Mouse (Mus musculus) kidney, postnatal 0 days (tissue): ENCODE data around the gene Osgep. TPM values are rescaled to one million over a fixed set of nuclear protein-coding genes. Genes with fewer than 3 reads are reported as not detected.
"Not testable (repeated sequence)": the region's sequence is repeated elsewhere in the genome, so short reads cannot be mapped to it uniquely, and the experiment has no call there.

Source experiments
- ATAC-seq: fragments of 200-750 bp; cut with Nextera tagmentation; replicated peaks from 2 replicates; pipeline ENCODE4 v1.8.0; 2017; ENCODE audit warnings: low read depth, moderate number of reproducible peaks, moderate TSS enrichment, moderate library complexity; ENCODE audit not compliant: low FRiP score
- DNase-seq: peaks from one replicate; pipeline ENCODE4 v3.0.0-alpha.2; 2016; ENCODE audit warnings: low spot score
- H3K27ac ChIP-seq: fragments of 300-500 bp; sonication (generic); 2 replicates; pipeline ENCODE4 v1.5.1; 2014; ENCODE audit warnings: mild to moderate bottlenecking
- H3K27me3 ChIP-seq: fragments of 300-500 bp; sonication (generic); 2 replicates; pipeline ENCODE4 v1.6.1; 2014; ENCODE audit warnings: low read length, mixed read lengths; ENCODE audit not compliant: insufficient read depth
- H3K36me3 ChIP-seq: fragments of 300-500 bp; sonication (generic); 2 replicates; pipeline ENCODE4 v1.6.1; 2014; ENCODE audit warnings: low read length, mixed read lengths; ENCODE audit not compliant: insufficient read depth
- H3K4me1 ChIP-seq: fragments of 300-500 bp; sonication (generic); replicated peaks from 2 replicates; pipeline ENCODE4 v1.6.1; 2014; ENCODE audit warnings: antibody characterized with exemption, low read length, mixed read lengths; ENCODE audit not compliant: insufficient read depth
- H3K4me2 ChIP-seq: fragments of 300-500 bp; sonication (generic); 2 replicates; pipeline ENCODE4 v1.6.1; 2014; ENCODE audit warnings: mild to moderate bottlenecking, low read length, moderate library complexity, mixed read lengths
- H3K4me3 ChIP-seq: fragments of 300-500 bp; sonication (generic); replicated peaks from 2 replicates; pipeline ENCODE4 v1.5.1; 2014; ENCODE audit warnings: low read depth, low read length
- H3K9ac ChIP-seq: fragments of 300-500 bp; sonication (generic); 2 replicates; pipeline ENCODE4 v1.6.1; 2014; ENCODE audit warnings: low read depth, low read length
- H3K9me3 ChIP-seq: fragments of 300-500 bp; sonication (generic); replicated peaks from 2 replicates; pipeline ENCODE4 v1.6.1; 2016; ENCODE audit warnings: low read length, inconsistent platforms, mixed read lengths
- CTCF ChIP-seq: IDR thresholded peaks from 2 replicates; pipeline ENCODE4 v1.5.1; 2016; ENCODE audit warnings: antibody characterized with exemption, low read depth, mild to moderate bottlenecking, moderate library complexity
- WGBS: fragments of 180-500 bp; shearing (Covaris S2); extraction: QIAGEN DNeasy Blood & Tissue Kit; methylation state at CpG from one replicate; pipeline ENCODE4 v1.1.7; 2014; 5-methylcytosine and 5-hydroxymethylcytosine counted together
- polyA plus RNA-seq: library from polyadenylated mRNA; unstranded; fragments of >200 nt; fragmentation: Nextera tagmentation; extraction: Ambion mirVana; gene quantifications from 2 replicates; pipeline ENCODE4 v1.2.1, GENCODE M21; 2015

The Osgep gene
- 122 and 138 TPM in 2 replicates for polyA plus RNA-seq

GRCm38 (mm10) chr14:50924281-50925064 lies at the start of gene Osgep, which contains the start of gene Apex1:
Gene Osgep (minus strand): TSS chr14:50924893.
Gene Apex1 (plus strand): TSS chr14:50924968.
- Histone ChIP-seq H3K4me3 (peak within 1 kb of the TSS; percentile 60), H3K36me3 (peaks cover 23% of the 10 kb centered on the region), H3K4me2 (peak within 1 kb of the TSS; percentile 85), H3K27ac (peak within 1 kb of the TSS; percentile 95), H3K27me3 (no peaks in the 10 kb centered on the region), H3K9ac (peak within 1 kb of the TSS; percentile 74), H3K4me1 (0 out of 2 replicates have a peak, but pooled peaks cover 5% of the 10 kb centered on the region), H3K9me3 (no peaks in the 10 kb centered on the region)
- DNase-seq (peak; percentile 98), ATAC-seq (peak; percentile 97)
- WGBS = under 1% methylated on average over 57 of the region's 57 CpGs
- TF ChIP-seq CTCF = no peak

GRCm38 (mm10) chr14:50973700-50974099 lies 49.0 kb upstream of the Osgep start:
- ATAC-seq (0 out of 2 replicates have a peak, but pooled peaks have one; percentile 37), DNase-seq (peak; percentile 27)
- Histone ChIP-seq H3K27ac (peak overlapping the region; percentile 20; the same call in 1 of the 2 replicates), H3K27me3 (no peaks in the 10 kb centered on the region), H3K4me3 (no peak overlapping the region), H3K36me3 (no peaks in the 10 kb centered on the region), H3K9me3 (no peaks in the 10 kb centered on the region), H3K9ac (no peak overlapping the region), H3K4me2 (no peak overlapping the region), H3K4me1 (peaks cover 4% of the 10 kb centered on the region; the same call in 1 of the 2 replicates)
- 38% methylated on average over 4 of the region's 4 CpGs for WGBS
- no peak for TF ChIP-seq CTCF

GRCm38 (mm10) chr14:50973054-50973453 lies 48.4 kb upstream of the Osgep start:
- H3K4me3 ChIP-seq = not testable (repeated sequence)

DNA sequence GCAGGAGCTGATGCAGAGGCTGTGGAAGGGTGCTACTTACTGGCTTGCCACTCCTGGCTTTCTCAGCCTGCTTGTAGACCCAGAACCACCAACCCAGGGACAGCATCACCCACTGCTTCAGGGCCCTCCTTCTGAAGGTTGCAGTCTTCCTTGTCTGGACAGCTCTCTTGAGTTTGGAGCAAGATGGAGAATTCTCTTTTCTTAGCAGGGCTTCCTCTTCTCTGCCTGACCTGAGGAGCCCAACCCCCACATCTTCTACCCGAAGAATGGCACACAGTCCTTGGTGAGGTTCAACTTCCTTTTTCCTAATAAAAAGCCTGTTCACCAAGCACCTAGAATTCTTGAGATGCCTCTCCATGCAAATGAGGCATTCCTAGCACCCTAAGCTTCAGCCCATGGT lies 46.1 kb upstream of the Osgep start:
- TF ChIP-seq CTCF = no peak
- Histone ChIP-seq H3K36me3 (no peaks in the 10 kb centered on the region), H3K27ac (no peak overlapping the region), H3K27me3 (no peaks in the 10 kb centered on the region), H3K4me1 (no peaks in the 10 kb centered on the region), H3K9ac (no peak overlapping the region), H3K4me3 (no peak overlapping the region), H3K4me2 (no peak overlapping the region), H3K9me3 (no peaks in the 10 kb centered on the region)
- 38% methylated on average over 1 of the region's 1 CpGs for WGBS
- DNase-seq (no peak), ATAC-seq (no peak)

More at GRCm38 (mm10) chr14:50973054-50973453, 48.4 kb upstream of the Osgep start:
- not testable (repeated sequence) for H3K27ac ChIP-seq, H3K9ac ChIP-seq, H3K9me3 ChIP-seq, DNase-seq, H3K4me1 ChIP-seq, ATAC-seq, H3K36me3 ChIP-seq, H3K27me3 ChIP-seq, H3K4me2 ChIP-seq
- WGBS = 92% methylated on average over 4 of the region's 5 CpGs

DNA sequence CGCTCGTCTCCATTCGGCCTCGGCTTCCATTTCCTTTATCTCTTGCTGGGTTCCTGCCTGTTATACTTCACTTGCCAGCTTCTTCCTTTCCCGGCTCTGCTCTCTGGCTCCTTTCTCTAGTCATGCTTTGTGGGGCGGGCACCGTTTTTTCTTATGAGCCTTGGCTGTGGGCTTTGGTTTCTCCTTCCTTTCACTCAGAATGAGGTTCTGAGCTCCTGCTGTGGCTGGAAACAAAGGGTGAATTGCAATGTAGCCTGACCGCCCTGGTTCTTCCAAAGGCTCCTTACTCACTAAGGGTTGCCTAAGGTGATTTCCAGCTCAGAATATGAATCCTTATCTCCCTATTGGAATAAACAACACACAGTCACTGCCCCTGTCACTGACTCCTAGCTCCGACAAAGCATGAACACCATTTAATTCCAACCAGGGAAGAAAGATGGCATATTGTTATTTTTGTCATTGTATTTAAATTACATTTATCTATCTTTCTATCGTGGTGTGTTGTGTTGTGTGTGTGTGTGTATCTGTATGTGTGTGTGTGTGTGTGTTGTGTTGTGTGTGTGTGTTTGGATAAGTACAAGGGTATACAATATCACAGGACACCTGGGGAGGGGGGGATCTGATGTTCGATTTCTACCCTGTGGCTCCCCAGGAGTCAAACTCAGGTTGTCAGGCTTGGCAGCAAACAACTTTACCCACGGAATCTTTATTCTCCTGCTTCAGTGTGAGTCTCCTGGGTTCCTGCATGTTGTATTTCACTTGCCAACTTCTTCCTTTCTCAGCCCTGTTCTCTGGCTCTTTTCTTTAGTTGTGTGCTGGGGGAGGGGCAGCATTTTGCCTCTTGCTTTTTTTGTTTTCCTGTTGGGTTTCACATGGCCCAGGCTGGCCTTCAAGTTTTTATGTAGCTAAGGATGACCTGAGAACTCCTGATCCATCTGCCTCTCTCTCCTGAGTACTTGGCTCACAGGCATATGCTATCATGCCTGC lies 45.2 kb upstream of the Osgep start:
- 45% methylated on average over 12 of the region's 12 CpGs for WGBS
- Histone ChIP-seq H3K4me1 (no peaks in the 10 kb centered on the region), H3K36me3 (no peaks in the 10 kb centered on the region), H3K4me2 (no peak overlapping the region), H3K27me3 (no peaks in the 10 kb centered on the region), H3K27ac (no peak overlapping the region), H3K4me3 (no peak overlapping the region), H3K9ac (no peak overlapping the region), H3K9me3 (no peaks in the 10 kb centered on the region)
- no peak for ATAC-seq
- TF ChIP-seq CTCF = no peak
- DNase-seq = no peak

GRCm38 (mm10) chr14:50969041-50969440 lies 44.3 kb upstream of the Osgep start:
- TF ChIP-seq CTCF = no peak
- Histone ChIP-seq H3K36me3 (no peaks in the 10 kb centered on the region), H3K9ac (no peak overlapping the region), H3K9me3 (no peaks in the 10 kb centered on the region), H3K27me3 (no peaks in the 10 kb centered on the region), H3K4me3 (no peak overlapping the region), H3K4me1 (no peaks in the 10 kb centered on the region), H3K4me2 (no peak overlapping the region), H3K27ac (no peak overlapping the region)
- DNase-seq (no peak), ATAC-seq (no peak)
- 24% methylated on average over 1 of the region's 1 CpGs for WGBS
